Mouse (Mus musculus): Measurements from ENCODE around the gene Barx2. TPM values are rescaled to one million over a fixed set of nuclear protein-coding genes. Genes with fewer than 3 reads are reported as not detected.

Gene Barx2
- total RNA-seq, 2 experiments from 2014 or later: not detected

DNA sequence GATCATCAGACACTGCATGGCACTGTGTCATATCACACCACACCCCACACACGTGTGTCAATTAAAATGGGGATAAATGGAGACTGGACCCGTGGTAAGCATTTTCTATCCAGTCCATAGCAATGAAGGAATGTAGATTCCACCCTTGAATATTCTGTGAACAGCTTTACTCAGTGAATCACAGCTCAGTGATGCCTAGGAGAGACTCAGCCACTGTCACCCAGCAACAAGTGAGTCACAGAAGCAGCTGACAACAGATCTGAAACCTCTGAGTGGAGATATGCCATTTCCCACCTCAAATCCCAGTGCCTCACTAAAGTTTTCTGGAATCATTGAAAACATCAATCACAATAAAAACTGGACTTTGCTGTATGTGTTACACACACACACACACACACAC, 11.5 kb downstream of the Barx2 start:
- no peak for DNase-seq
- intact Hi-C loops (cut with DNase I): no loop called here

DNA sequence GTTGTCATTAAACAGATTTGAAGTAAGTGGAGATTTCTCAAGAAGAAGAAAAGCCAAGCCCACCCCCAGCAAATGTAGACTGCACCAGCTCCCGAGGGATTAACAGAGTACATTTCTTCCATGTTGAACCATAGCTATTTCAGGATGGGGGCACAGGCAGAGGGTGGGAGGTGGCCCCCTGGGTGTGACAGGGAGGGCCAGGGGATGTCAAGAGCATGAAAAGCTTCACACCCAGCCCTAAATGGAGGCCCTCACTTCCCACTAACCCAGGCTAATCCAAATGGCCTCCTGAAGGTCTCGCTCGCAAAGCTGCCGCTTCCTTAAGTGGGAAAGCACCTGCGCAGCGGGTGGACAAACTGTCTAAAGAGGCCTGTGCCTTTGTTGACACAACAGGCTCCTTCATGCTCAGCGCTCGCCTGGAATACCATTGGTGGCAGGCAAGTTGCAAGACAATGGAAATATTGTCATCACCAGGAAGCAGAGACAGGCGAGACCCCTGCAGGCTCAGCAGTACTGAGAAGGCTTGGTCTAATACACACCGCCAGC, 18.4 kb downstream of the Barx2 start:
- intact Hi-C loops (cut with DNase I): no loop called here
- DNase-seq: no peak

DNA sequence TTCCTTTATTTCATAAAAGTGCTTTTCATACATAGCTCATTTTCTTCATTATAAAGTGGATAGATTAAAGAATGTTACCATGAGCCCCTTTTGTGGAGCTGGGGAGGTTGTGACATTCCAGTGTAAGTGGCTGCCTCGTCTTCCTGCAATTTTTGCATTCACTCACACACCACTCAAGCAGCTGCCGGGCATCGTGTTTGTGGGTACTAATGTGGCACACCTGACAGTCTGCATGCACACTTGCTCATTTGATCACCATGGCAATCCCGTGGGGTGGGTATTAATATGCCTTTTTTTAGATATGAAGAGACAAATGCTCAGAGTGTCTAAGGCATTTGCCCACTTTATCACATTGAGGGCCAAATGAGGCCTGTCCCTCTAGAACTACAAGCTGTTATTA, 24.9 kb downstream of the Barx2 start:
- intact Hi-C loops (cut with DNase I): no loop called here

DNA sequence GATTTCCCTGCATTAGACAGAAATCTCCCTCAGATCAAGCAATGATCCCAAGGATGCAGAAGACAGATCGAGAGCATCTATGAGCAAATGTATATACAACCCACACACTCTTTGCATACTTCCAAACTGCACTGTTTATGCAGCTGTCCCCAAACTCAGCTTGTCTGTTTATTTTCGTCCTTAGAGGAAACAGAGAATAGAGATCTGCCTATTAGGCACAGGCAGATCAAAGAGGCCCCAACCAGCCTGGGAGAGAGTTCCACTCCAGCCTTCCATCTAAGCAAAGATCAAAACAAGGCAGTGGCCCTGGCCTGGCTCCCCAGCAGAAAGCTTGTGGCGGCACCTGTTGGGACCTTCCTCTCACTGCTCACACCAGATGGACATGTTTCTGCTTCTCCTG, 27.0 kb downstream of the Barx2 start:
- no peak for DNase-seq
- intact Hi-C loops (cut with DNase I): no loop called here

More for the DNA sequence above, 24.9 kb downstream of the Barx2 start:
- no peak for DNase-seq

DNA sequence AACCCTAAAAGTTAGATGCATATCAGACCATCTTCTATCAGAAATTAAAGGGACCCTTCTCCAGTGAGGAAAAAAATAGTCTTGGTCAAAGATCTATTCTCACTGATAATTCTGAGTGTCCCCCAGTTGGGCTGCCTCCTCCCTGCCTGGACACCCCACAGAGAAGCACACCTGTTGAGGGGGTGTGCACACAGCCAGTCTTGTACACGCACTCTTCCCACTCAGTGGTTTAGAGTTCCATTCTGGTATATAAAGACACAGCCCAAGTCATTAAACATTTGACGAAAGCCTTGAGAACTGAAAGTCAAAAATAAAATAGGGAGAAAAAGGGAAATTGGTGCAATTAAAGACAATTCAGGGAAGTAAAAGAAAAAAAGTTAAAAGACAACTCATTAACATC, 30.9 kb downstream of the Barx2 start:
- intact Hi-C loops (cut with DNase I): no loop called here
- DNase-seq: no peak

- intact Hi-C loops (cut with DNase I): no loop called here
- DNase-seq: no peak
Observed at GRCm38 (mm10) chr9:31875556-31875955, 37.7 kb downstream of the Barx2 start.

DNA sequence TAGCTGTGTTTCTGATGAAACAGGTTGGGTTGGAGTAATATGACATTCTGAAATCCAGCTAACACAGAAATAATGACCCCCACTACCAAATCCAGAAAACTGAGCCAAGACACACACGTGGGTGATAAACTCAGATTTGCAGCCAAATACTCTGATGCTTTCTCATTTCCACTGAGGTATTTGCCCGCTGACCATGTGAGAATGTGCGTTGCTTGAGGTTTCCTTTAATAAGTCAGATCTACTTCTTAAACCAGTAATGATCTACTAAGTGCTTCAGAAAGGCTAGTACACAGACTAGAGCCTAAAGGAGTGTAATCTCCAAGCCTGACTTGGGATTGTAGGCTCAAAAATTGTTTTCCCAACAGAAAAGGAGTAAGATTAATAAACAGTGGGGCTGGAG, 39.0 kb downstream of the Barx2 start:
- intact Hi-C loops (cut with DNase I): no loop called here

DNA sequence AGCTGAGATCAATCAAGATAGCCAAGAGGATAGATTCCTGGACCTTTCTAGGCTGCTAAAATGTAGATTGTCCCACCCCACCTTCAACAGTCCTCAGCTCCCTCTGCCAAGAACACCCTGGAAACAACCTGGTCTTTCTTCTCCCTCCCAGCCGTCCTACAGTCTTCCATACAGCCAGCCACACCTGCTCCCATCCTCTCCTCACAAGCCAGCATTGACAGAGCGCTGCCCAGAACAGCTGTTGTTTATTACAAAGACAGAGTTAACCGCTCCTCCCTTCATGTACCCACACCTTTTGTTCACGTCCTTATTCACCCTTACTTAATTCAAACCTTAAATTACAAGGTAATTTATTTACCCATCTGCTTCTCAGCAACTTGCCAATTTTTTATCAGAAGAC, 41.9 kb downstream of the Barx2 start:
- no peak for DNase-seq
- intact Hi-C loops (cut with DNase I): no loop called here

More for the DNA sequence above, 39.0 kb downstream of the Barx2 start:
- no peak for DNase-seq

- intact Hi-C loops (cut with DNase I): no loop called here
- DNase-seq: no peak
Observed at GRCm38 (mm10) chr9:31868823-31869460, 44.3 kb downstream of the Barx2 start.

- DNase-seq: no peak
- intact Hi-C loops (cut with DNase I): no loop called here
Observed at GRCm38 (mm10) chr9:31863830-31864229, 49.4 kb downstream of the Barx2 start.

- DNase-seq: no peak
- intact Hi-C loops (cut with DNase I): no loop called here
Observed at GRCm38 (mm10) chr9:31859446-31859845, 53.8 kb downstream of the Barx2 start.

DNA sequence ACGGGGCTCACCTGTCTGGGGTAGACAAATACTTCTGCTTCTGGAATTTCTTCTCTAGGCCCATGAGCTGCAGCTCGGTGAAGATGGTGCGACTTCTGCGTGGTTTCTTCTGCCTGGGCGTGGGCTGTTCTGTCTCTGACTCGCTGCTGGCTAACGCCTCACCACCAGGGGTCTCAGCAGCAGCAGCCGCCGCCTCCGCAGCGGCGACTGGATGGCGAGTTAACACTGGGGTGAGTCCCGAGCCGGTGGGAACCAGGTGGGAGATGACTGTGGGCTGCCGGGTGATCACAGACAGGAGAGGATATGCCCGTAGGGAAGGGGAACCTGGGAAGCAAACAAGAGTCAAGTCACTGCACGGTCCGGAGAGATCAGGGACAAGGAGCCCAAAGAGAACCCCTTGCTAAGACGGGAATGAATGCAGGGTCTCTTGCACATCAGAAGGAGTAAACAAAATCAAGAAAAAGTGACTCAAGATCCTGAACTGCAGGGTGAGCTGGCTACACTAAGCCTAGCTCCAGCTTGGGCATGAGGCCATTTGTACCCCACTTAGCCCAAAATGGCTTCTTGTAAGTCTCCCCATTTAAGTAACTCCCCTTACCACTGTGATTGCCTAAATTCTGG, 54.4 kb downstream of the Barx2 start:
- intact Hi-C loops (cut with DNase I): no loop called here

DNA sequence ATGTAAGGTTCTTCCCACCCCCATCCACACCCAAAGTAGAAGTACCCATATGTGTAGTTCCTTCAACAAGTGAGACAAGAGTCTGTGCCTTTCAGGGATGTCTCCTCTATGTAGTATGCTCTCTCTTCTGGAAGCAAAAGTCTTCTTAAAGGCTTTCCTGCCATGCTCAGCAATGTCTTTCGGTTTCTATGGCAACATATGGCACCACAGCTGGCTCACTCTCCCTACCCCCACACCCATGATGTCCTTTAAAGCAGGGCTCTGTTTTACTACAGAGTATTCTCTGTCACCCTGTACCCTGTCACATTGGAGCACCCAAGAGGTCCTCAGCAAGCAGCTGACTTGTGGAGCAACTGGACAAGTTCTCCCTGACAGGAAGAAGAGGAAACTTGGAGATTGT, 55.8 kb downstream of the Barx2 start:
- DNase-seq: no peak
- intact Hi-C loops (cut with DNase I): no loop called here

More for the DNA sequence above, 54.4 kb downstream of the Barx2 start:
- DNase-seq: peak; percentile 8 to 11

DNA sequence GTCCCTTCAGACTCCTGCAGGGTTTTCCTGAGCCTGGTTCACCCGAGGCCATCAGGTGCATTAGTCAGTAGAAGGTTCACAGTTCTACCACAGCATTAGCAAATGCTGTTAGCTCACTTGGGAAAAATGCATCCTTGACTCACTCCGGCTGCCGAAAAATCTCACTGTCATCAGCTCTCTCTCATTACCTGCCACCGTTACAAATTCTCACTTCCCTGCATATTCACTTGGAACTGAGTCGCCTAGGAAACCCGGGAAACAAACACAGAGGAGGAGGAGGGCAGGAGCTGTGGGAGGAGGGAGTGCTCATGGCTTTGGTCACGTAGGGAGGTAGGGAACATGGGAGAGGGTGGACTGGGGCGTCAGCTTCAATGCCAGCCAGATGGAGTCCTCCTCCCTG, 56.8 kb downstream of the Barx2 start:
- intact Hi-C loops (cut with DNase I): no loop called here
- DNase-seq: no peak

DNA sequence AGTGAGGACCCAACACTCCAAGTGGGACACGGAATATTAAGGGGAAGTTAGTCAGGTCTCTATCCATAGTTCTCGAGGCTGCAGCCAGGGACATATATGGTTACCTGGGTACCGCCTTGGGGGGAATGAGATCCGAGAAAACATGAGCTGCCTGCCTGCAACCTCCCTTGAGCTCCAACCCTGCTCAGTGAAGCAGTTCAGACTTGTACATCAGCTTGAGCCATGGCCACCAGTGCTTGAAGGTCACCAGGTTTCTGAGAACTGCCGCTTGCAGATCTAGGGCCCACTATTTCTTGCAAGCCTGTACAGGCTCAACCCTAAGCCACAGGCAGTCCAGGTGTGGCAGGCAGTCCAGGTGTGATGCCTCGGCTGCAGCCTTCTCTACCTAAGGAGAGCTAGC, 57.6 kb downstream of the Barx2 start:
- intact Hi-C loops (cut with DNase I): no loop called here
- no peak for DNase-seq

- intact Hi-C loops (cut with DNase I): no loop called here
Observed at GRCm38 (mm10) chr9:31851710-31852109, 61.6 kb downstream of the Barx2 start.

DNA sequence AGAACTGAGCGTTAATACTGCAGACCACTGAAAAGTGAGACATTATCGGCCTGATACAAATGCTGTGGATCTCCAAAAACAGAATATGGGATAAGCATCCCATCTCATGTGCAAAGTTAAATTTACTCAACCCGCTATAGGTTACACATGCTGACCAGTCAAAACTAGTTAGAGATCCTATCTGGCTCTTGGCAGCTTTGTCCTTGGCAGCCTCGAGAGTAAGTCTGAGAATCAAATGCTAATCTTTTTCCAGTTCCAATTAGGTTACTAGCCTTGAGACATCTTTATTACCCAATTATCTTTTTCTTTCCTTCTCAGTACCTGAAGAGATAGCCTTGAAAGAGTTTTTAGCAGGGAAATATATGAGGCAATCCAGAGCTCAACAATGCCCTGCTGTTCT, 62.6 kb downstream of the Barx2 start:
- intact Hi-C loops (cut with DNase I): no loop called here
- no peak for DNase-seq

More at GRCm38 (mm10) chr9:31851710-31852109, 61.6 kb downstream of the Barx2 start:
- no peak for DNase-seq

- intact Hi-C loops (cut with DNase I): no loop called here
- DNase-seq: no peak
Observed at GRCm38 (mm10) chr9:31849387-31849786, 63.9 kb downstream of the Barx2 start.

DNA sequence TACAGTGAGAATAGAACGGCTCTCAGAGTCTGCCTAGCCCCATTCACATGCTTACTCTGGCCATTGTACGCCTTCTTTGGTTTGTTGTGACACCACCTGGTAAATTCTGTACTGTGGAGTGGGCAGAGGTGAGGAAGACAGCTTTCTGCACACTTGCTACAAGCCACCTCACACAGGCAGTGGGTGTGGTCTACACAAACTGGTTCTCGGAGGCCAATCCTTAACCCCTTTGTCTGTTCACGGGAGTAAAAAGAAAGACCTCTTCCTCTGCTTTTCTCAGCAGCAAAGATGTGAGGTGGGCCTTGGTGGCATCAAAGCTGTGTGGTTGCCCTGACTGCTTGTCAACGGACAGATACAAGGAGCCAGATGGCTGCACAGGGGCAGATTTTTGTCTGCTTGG, 68.6 kb downstream of the Barx2 start:
- intact Hi-C loops (cut with DNase I): no loop called here
- DNase-seq: no peak

DNA sequence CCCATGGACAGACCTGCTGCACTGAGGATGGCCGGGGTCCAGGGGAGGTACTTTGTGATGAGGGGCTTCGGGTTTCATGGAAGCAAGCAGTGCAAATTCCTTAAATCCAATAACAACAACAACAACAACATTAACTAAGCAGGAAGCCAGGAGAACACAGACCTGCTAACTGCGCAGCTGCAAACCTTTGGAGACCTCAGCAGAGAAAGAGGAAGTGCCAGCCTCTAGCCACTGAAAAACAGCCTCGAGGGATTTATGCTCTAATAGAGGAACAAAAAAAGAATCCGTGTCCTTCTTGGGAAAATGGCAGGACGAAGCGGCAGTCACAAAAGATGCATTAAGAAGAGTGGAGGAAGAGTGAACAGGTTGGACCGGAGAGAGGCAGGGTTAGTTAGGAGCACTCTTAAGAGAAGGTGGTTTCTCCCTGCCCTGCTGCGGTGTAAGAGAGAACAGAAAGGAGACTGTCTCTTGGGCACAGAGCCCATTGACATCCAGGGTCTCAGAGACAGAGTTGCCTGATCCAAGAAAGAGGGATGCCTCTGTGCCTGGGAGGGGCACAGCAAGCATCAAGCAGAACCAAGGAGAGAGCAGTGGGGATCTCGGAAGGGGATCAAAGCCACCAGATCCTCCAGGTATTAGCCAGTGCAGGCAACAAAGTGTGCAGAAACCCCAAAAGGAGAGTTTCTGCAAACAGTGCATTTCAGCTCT, 72.0 kb downstream of the Barx2 start:
- DNase-seq: no peak
- intact Hi-C loops (cut with DNase I): no loop called here

- intact Hi-C loops (cut with DNase I): no loop called here
- DNase-seq: no peak
Observed at GRCm38 (mm10) chr9:31840571-31840970, 72.7 kb downstream of the Barx2 start.

- intact Hi-C loops (cut with DNase I): no loop called here
- DNase-seq: no peak
Observed at GRCm38 (mm10) chr9:31840037-31840436, 73.2 kb downstream of the Barx2 start.

All from heart, postnatal 14 days (tissue).